Mouse (Mus musculus): ENCODE data around the gene Stk4. TPM values are rescaled to one million over a fixed set of nuclear protein-coding genes. Genes with fewer than 3 reads are reported as not detected.

Gene Stk4
- polyA plus RNA-seq, 1 experiment = 150 TPM

DNA sequence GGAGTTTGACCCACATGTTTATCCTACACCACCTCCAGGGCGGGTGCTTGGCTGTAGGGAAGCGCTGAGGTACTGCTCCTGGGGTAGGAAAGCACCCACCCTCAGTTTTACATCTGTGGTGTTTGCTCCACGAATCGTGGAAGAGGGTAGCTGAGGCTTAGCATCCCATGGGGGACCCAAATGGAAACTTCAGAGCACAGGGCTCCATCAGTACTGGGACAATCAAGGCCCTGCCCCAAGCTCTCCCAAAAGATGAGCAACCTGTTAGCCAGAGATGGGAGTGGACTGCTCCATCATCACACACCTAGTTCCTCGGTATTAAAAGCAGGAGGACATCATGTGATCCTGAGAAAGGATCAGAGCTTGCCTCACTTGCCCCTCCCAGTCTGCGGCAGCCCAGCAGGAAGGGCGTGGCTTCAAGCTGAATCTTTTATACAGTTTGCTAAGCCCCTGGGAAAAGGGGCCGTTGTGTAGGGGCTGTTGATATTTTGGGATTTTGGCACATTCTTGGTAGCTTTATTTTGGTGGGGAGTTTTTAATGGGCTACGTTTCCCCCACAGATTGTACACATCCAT lies 114.1 kb downstream of the Stk4 start:
- H3K4me1 ChIP-seq (ENCODE audit: control insufficient read depth, insufficient read depth, low read length) = no peaks in the 10 kb centered on the region
- TF ChIP-seq POLR2A (IDR thresholded peaks at IDR 0.05; ENCODE audit: insufficient read depth, low read depth, low read length) (no peak), CTCF (IDR thresholded peaks at IDR 0.05; ENCODE audit: insufficient read depth, low read depth, low read length) (no peak)
- H3K27ac ChIP-seq (ENCODE audit: insufficient read depth, low read depth, low read length) = no peak overlapping the region
- WGBS = 42% methylated on average over 9 of the region's 9 CpGs
- no peak overlapping the region for H3K4me3 ChIP-seq (ENCODE audit: insufficient read depth, low read depth, low read length)

DNA sequence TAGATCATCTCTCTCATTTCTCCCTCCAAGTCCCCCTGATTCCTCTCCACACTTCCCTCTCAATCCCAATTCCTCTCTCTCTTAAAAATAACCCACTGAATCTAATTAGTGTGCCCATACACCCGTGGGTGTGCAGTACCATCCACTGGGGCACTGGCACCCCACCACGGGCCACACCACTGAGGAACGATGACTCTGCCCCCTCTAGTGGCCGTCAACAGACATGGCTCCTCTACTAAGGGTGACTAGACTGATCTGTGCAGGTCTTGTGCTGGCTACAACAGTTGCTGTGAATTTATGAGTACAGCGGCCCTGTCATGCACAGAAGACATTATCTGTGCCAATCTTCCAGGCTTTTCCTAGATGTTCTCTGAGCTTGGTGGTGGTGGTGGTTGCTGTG lies 118.6 kb downstream of the Stk4 start:
- TF ChIP-seq POLR2A (IDR thresholded peaks at IDR 0.05; ENCODE audit: insufficient read depth, low read depth, low read length) = no peak
- no peak for TF ChIP-seq CTCF (IDR thresholded peaks at IDR 0.05; ENCODE audit: insufficient read depth, low read depth, low read length)
- no peaks in the 10 kb centered on the region for H3K4me1 ChIP-seq (ENCODE audit: control insufficient read depth, insufficient read depth, low read length)
- H3K4me3 ChIP-seq (ENCODE audit: insufficient read depth, low read depth, low read length) = no peak overlapping the region
- H3K27ac ChIP-seq (ENCODE audit: insufficient read depth, low read depth, low read length) = no peak overlapping the region
- WGBS = 27% methylated on average over 5 of the region's 5 CpGs

DNA sequence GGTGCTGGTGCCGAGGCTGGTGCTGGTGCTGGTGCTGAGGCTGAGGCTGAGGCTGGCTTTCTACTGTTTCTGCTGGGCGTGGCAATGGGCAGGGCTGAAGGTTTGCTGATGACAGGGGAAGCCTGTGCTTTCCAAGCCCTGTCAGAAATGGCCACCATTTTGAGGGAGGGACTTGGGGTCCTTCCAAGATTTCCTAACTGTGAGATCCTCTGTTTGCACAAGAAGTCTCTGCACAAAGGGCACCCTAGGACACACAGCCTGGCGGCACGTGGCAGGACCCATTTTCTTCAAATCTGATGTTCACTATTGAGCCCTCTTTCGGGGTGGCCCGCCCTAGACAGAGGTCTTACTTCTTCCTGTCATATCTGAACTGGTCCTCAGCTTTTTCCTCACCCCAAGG lies 120.5 kb downstream of the Stk4 start, which contains the start of gene Wfdc12:
Gene Wfdc12 (minus strand): TSS at position 33 of the 400 bp plus-strand sequence.
- no peaks in the 10 kb centered on the region for H3K4me1 ChIP-seq (ENCODE audit: control insufficient read depth, insufficient read depth, low read length)
- no peak within 1 kb of the TSS for H3K4me3 ChIP-seq (ENCODE audit: insufficient read depth, low read depth, low read length)
- no peak for TF ChIP-seq POLR2A (IDR thresholded peaks at IDR 0.05; ENCODE audit: insufficient read depth, low read depth, low read length)
- 77% methylated on average over 6 of the region's 6 CpGs for WGBS
- H3K27ac ChIP-seq (ENCODE audit: insufficient read depth, low read depth, low read length) = no peak within 1 kb of the TSS

DNA sequence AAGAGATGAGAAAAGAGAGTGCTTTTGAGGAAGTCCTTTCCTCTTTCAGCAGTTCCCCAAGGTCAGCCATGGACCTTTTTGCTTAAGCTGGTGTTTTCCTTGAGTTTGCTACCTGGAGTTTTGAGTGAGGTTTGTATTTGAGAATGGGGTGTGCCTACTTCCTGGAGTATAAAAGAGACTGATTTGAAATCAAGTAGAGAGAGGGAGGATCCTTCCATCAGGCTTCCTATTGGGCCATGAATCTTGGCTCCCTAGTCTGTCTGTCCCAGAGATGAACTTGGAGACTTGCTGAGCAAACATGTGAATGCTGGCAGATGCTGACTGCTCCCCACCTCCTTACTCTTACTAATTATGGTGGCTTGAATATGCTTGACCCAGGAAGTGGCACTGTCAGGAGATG lies 122.2 kb downstream of the Stk4 start:
- no peak overlapping the region for H3K27ac ChIP-seq (ENCODE audit: insufficient read depth, low read depth, low read length)
- no peak overlapping the region for H3K4me3 ChIP-seq (ENCODE audit: insufficient read depth, low read depth, low read length)

DNA sequence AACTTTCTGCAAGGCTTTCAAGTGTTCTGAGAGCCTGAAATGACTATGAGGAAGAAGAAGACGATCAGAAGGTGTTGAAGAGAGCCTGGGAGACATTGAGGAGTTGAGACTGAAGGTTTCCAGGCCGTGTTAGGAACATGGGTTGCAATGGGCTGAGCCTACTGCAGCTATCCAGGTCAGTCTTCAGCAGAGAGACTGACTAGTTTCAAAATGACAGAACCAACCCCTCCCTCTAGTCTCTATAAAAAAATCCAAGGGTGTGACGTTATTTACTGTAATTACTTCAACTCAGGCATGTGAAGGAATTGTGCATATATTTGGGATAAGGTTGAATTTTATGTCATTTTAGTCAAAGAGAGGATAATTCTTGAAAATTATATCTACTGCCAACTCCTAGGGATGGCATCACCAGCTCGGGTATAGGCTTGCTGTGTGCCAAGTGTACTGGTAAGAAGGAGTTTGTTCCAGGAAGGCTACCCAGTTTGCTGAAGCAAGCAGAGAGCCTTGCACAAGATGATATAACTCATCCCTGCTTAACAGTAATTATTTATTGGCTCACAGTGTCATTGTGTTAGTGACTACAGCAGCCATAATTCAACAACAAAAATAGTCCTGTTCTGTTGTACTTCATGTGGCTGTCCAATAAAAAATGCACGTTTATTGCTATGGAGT lies 125.0 kb downstream of the Stk4 start:
- TF ChIP-seq POLR2A (IDR thresholded peaks at IDR 0.05; ENCODE audit: insufficient read depth, low read depth, low read length) (no peak), CTCF (IDR thresholded peaks at IDR 0.05; ENCODE audit: insufficient read depth, low read depth, low read length) (no peak)
- Histone ChIP-seq H3K27ac (ENCODE audit: insufficient read depth, low read depth, low read length) (no peak overlapping the region), H3K4me1 (ENCODE audit: control insufficient read depth, insufficient read depth, low read length) (no peaks in the 10 kb centered on the region), H3K4me3 (ENCODE audit: insufficient read depth, low read depth, low read length) (no peak overlapping the region)
- WGBS = 73% methylated on average over 5 of the region's 5 CpGs

More for the DNA sequence above, 122.2 kb downstream of the Stk4 start:
- TF ChIP-seq POLR2A (IDR thresholded peaks at IDR 0.05; ENCODE audit: insufficient read depth, low read depth, low read length) (no peak), CTCF (IDR thresholded peaks at IDR 0.05; ENCODE audit: insufficient read depth, low read depth, low read length) (no peak)
- H3K4me1 ChIP-seq (ENCODE audit: control insufficient read depth, insufficient read depth, low read length) = no peaks in the 10 kb centered on the region

DNA sequence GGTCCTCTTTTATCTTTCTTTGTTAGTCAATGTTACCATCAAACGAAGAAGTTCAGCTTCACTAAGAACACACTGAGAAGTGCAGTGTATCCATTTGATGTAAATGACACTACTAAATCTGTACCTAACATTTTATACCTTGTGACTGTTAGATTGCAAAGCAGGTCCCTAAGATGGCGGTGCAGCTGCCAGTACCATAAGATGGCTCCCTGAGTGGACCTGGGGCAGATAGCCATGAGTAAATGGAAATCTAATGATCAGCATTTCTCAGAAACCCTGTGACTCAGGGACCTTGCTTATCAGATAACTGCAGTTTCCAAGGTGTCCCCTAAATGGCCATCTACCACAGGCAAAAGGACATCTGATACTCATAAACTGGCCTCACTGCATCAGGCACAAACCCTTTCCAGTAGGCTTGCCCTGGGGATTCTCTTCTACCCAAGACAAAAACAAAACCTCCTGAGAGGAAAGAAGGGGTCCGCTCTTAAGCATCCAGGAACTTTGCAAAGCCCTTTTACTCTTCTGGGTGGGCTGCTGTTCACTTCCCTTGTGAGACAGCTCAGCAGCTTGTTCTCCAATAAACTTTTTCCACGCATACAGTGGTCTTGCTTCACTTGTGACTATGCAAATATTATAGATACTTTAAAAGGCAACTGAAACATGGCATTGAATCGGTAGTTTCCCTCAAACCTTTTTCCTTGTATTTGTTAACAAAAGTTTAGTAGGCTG lies 126.0 kb downstream of the Stk4 start:
- H3K4me3 ChIP-seq (ENCODE audit: insufficient read depth, low read depth, low read length) = no peak overlapping the region
- TF ChIP-seq CTCF (IDR thresholded peaks at IDR 0.05; ENCODE audit: insufficient read depth, low read depth, low read length) = no peak
- no peak for TF ChIP-seq POLR2A (IDR thresholded peaks at IDR 0.05; ENCODE audit: insufficient read depth, low read depth, low read length)
- no peaks in the 10 kb centered on the region for H3K4me1 ChIP-seq (ENCODE audit: control insufficient read depth, insufficient read depth, low read length)
- WGBS = 92% methylated on average over 5 of the region's 5 CpGs
- H3K27ac ChIP-seq (ENCODE audit: insufficient read depth, low read depth, low read length) = no peak overlapping the region

DNA sequence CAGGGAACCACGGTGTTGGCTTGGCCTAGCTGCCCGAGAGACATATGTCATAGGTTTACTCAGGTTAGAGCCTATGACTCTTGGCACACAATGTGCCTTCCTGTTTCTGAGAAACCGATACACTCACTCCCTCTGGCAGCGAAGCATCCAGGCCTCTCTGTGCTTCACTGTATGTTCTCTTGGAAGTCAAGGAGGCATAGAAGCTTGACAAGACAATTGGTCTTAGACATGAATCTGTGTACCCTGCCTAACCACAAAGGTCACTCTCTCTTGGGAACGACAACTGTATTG lies 126.5 kb downstream of the Stk4 start:
- H3K4me1 ChIP-seq (ENCODE audit: control insufficient read depth, insufficient read depth, low read length) = no peaks in the 10 kb centered on the region
- 86% methylated on average over 5 of the region's 5 CpGs for WGBS
- H3K4me3 ChIP-seq (ENCODE audit: insufficient read depth, low read depth, low read length) = no peak overlapping the region
- TF ChIP-seq POLR2A (IDR thresholded peaks at IDR 0.05; ENCODE audit: insufficient read depth, low read depth, low read length) (no peak), CTCF (IDR thresholded peaks at IDR 0.05; ENCODE audit: insufficient read depth, low read depth, low read length) (no peak)
- H3K27ac ChIP-seq (ENCODE audit: insufficient read depth, low read depth, low read length) = no peak overlapping the region

DNA sequence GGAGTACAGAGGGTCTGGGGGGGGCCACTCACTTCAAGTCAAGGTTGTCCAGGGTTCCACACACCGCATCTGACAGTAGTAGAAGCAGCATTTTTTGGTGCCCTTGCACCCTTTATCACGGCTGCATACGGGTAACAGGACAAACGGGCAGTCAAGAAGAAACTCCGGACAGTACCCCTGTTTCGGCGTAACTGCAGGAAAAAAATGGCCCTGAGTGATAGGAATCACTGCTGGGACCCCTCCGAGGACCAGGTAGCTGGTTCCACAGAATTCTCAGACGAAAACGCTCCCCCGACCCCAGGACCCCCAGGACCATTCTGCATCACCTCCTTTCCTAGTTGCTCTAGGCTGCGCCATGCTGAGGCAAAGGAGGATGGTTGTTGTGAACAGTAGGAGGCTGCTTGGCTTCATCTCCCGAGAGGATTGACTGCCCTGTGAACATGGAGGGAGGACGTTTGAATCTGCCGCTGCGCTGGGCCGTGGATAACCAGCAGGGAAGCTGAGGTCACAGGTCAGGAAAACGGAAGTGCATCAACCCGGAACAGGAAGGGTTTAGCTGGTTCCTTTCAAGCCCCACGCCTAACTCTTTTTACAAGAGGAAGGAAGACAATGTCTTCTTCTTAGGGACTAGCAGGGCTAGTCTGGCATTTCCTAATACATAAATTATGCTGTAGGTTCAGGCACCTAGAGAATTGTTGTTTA lies 129.7 kb downstream of the Stk4 start, which contains the start of gene Wfdc15a:
Gene Wfdc15a (minus strand): TSS at position 505 of the 702 bp plus-strand sequence.
- TF ChIP-seq POLR2A (IDR thresholded peaks at IDR 0.05; ENCODE audit: insufficient read depth, low read depth, low read length) = no peak
- TF ChIP-seq CTCF (IDR thresholded peaks at IDR 0.05; ENCODE audit: insufficient read depth, low read depth, low read length) = no peak
- Histone ChIP-seq H3K27ac (ENCODE audit: insufficient read depth, low read depth, low read length) (no peak within 1 kb of the TSS), H3K4me1 (ENCODE audit: control insufficient read depth, insufficient read depth, low read length) (no peaks in the 10 kb centered on the region), H3K4me3 (ENCODE audit: insufficient read depth, low read depth, low read length) (no peak within 1 kb of the TSS)
- 85% methylated on average over 20 of the region's 20 CpGs for WGBS

Other genes starting within 250 kb of the Stk4 start
- not detected in 2 replicates for gene Ccn5, start 249.5 kb upstream of the Stk4 start, polyA plus RNA-seq (2012; ENCODE audit: insufficient read depth, insufficient read length, low replicate concordance, missing spikeins)
- gene Kcnk15, start 216.7 kb upstream of the Stk4 start, polyA plus RNA-seq (2012; ENCODE audit: insufficient read depth, insufficient read length, low replicate concordance, missing spikeins) = not detected in 2 replicates
- not detected in 2 replicates for gene Rims4, start 151.6 kb upstream of the Stk4 start, polyA plus RNA-seq (2012; ENCODE audit: insufficient read depth, insufficient read length, low replicate concordance, missing spikeins)
- 463 TPM in 1 of 2 replicates, not detected in the other for gene Ywhab, start 75.4 kb upstream of the Stk4 start, polyA plus RNA-seq (2012; ENCODE audit: insufficient read depth, insufficient read length, low replicate concordance, missing spikeins)
- gene Pabpc1l, start 44.9 kb upstream of the Stk4 start, polyA plus RNA-seq (2012; ENCODE audit: insufficient read depth, insufficient read length, low replicate concordance, missing spikeins) = not detected in 2 replicates
- not detected in 2 replicates for gene Tomm34, start 847 bp downstream of the Stk4 start, polyA plus RNA-seq (2012; ENCODE audit: insufficient read depth, insufficient read length, low replicate concordance, missing spikeins)
- not detected in 2 replicates for gene Kcns1, start 100.8 kb downstream of the Stk4 start, polyA plus RNA-seq (2012; ENCODE audit: insufficient read depth, insufficient read length, low replicate concordance, missing spikeins)
- not detected in 2 replicates for gene Wfdc5, start 112.4 kb downstream of the Stk4 start, polyA plus RNA-seq (2012; ENCODE audit: insufficient read depth, insufficient read length, low replicate concordance, missing spikeins)
- gene Wfdc12, start 120.3 kb downstream of the Stk4 start, polyA plus RNA-seq (2012; ENCODE audit: insufficient read depth, insufficient read length, low replicate concordance, missing spikeins) = not detected in 2 replicates
- not detected in 2 replicates for gene Wfdc15a, start 129.8 kb downstream of the Stk4 start, polyA plus RNA-seq (2012; ENCODE audit: insufficient read depth, insufficient read length, low replicate concordance, missing spikeins)
- not detected in 2 replicates for gene Wfdc15b, start 151.3 kb downstream of the Stk4 start, polyA plus RNA-seq (2012; ENCODE audit: insufficient read depth, insufficient read length, low replicate concordance, missing spikeins)
- gene Svs2, start 168.1 kb downstream of the Stk4 start, polyA plus RNA-seq (2012; ENCODE audit: insufficient read depth, insufficient read length, low replicate concordance, missing spikeins) = not detected in 2 replicates
- not detected in 2 replicates for gene Svs3b, start 186.3 kb downstream of the Stk4 start, polyA plus RNA-seq (2012; ENCODE audit: insufficient read depth, insufficient read length, low replicate concordance, missing spikeins)
- not detected in 2 replicates for gene Svs4, start 208.1 kb downstream of the Stk4 start, polyA plus RNA-seq (2012; ENCODE audit: insufficient read depth, insufficient read length, low replicate concordance, missing spikeins)
- gene Svs3a, start 218.9 kb downstream of the Stk4 start, polyA plus RNA-seq (2012; ENCODE audit: insufficient read depth, insufficient read length, low replicate concordance, missing spikeins) = not detected in 2 replicates
- not detected in 2 replicates for gene Svs6, start 246.4 kb downstream of the Stk4 start, polyA plus RNA-seq (2012; ENCODE audit: insufficient read depth, insufficient read length, low replicate concordance, missing spikeins)

Measured in olfactory bulb, adult 2 months (tissue).